Mouse (Mus musculus) G1E (cell line): Measurements from ENCODE around the gene Actr6.

Source experiments
- CTCF ChIP-seq: IDR thresholded peaks from 2 replicates; pipeline ENCODE4 v1.5.1; 2012; ENCODE audit warnings: low read depth, low read length, inconsistent platforms, mixed read lengths
- GATA1 ChIP-seq: IDR thresholded peaks from 2 replicates; pipeline ENCODE4 v1.6.1; 2012; ENCODE audit warnings: borderline replicate concordance, low read length, inconsistent platforms, mixed read lengths

- TF ChIP-seq CTCF (no peak), GATA1 (no peak)
Observed at GRCm38 (mm10) chr10:89747911-89748310, 15.8 kb upstream of the Actr6 start.
